Mouse (Mus musculus) liver, adult (tissue): ENCODE measurements around the gene Otop1.

Experiments
- GATA4 ChIP-seq: IDR thresholded peaks from 2 replicates; pipeline ENCODE4 v1.6.1; 2014; ENCODE audit warnings: mild to moderate bottlenecking, low read length; ENCODE audit not compliant: insufficient replicate concordance

Gene Otop1

DNA sequence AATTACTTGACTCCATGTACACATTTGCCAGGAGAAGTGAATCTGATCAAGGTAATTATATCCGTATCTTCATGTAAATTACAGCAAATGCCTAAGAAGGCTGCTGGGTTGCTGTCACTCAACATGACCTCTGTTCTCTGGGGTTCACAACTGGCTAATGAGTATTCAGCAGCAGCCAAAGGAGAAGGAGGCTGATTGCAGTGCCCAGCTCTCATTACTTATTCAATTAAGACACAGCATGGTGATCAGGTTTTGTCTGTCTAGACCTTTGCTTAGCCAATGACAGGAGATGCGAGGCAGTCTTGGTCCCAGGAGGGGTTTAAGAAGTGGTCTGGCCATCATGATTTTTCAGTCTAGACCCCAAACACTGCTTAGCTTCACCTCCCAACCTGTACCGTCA lies 67.3 kb downstream of the Otop1 start:
- no peak for TF ChIP-seq GATA4

DNA sequence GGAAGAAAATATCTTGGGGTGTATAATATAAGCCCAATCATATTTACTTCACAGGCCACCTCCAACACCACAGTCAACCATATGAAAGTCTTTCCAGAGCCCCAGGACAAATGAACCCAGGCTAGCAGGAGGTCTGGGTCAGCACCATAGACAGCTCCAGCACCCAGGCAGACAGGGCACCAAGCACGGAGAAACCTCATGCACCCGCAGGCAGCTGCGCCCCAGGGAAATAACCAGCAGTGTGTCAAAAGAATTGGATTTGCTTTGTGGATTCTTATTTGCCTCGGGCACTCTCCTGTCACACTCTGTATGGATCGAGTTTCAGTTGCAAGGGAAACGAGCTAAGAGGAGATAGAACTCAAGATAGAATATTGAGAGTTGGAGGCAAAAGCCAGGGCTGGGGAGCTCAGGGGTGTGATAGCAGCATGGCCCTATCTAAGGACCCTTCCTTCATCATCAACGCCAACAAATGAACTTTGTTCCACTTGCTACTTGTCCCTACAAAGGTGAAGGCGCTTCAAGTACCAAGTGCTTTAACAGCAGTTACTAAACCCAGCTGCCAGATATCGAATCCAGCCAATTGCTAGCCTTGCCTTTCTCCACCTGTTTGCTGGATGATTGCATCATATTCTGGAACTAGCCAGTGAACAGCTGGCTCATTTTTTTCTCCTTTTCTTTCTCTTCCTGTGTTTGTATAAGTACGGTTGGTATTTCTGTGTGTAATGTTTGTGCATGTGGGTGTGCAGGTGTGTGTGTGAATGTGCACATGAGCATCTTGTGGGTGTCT lies 71.1 kb downstream of the Otop1 start:
- TF ChIP-seq GATA4 = no peak

- TF ChIP-seq GATA4 = no peak
Measured at GRCm38 (mm10) chr5:38350351-38350929, 74.7 kb downstream of the Otop1 start.
